Mouse (Mus musculus) embryonic fibroblast, embryonic 13.5 days (primary cell): ENCODE data around the gene Anks1. TPM values are rescaled to one million over a fixed set of nuclear protein-coding genes. Genes with fewer than 3 reads are reported as not detected.

Experiments used
- H3K27ac ChIP-seq: 2 replicates; pipeline ENCODE4 v1.5.1; 2012; ENCODE audit warnings: low read length, control low read depth, inconsistent platforms; ENCODE audit not compliant: insufficient read depth
- H3K4me1 ChIP-seq: 2 replicates; pipeline ENCODE4 v1.6.1; 2011; ENCODE audit warnings: low read length; ENCODE audit not compliant: control insufficient read depth, insufficient read depth
- H3K4me3 ChIP-seq: 2 replicates; pipeline ENCODE4 v1.5.1; 2011; ENCODE audit warnings: mild to moderate bottlenecking, control low read depth, low read length; ENCODE audit not compliant: insufficient read depth
- CTCF ChIP-seq: IDR thresholded peaks from 2 replicates; pipeline ENCODE4 v1.5.1; 2011; ENCODE audit warnings: mild to moderate bottlenecking, control low read depth, low read length, moderate library complexity, borderline replicate concordance; ENCODE audit not compliant: insufficient read depth
- POLR2A ChIP-seq: IDR thresholded peaks from 2 replicates; pipeline ENCODE4 v1.6.1; 2011; ENCODE audit warnings: low read depth, mild to moderate bottlenecking, control low read depth, low read length, moderate library complexity
- polyA plus RNA-seq: library from polyadenylated mRNA; stranded (reverse); fragments of >200 nt; gene quantifications from 2 replicates; pipeline ENCODE4 v1.2.4, GENCODE M21; 2011; ENCODE audit warnings: low read depth; ENCODE audit not compliant: missing spikeins, insufficient read length

Gene Anks1
- polyA plus RNA-seq, 1 experiment: 12.7 TPM

DNA sequence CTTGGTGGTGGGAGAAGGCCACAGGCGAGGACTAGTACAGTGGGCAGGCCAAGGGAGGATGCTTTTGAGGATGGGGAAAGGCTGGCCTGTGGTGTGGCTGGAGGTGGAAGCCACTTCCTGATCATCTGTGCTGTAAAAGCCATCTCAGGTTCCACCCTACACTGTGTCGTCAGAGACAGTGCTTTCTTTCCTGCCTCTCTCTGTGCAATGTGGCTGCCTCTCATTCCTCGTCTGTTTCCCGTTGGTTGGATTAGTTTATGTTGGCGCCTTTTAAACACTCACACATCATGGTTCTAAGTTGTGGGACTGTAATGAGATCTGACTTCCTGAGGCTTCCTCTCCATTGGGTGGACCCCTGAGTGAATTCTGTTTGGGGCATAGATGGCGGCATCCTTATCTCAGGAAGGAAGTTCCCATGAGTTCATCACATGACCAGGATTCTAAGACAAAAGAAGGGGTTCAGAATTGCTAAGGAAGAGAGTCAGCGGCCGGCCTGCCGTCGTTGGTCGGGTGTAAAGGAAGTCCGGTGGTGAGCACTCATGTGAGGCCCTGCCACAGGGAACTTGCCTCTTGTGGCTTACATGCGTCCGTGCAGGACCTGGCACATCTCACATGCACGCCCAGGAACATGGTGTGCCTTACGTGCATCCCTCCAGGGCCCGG lies 106.1 kb downstream of the Anks1 start:
- Histone ChIP-seq H3K4me1 (peaks cover 4% of the 10 kb centered on the region; the same call in 1 of the 2 replicates), H3K27ac (no peak overlapping the region), H3K4me3 (no peak overlapping the region)
- TF ChIP-seq CTCF (no peak), POLR2A (no peak)

DNA sequence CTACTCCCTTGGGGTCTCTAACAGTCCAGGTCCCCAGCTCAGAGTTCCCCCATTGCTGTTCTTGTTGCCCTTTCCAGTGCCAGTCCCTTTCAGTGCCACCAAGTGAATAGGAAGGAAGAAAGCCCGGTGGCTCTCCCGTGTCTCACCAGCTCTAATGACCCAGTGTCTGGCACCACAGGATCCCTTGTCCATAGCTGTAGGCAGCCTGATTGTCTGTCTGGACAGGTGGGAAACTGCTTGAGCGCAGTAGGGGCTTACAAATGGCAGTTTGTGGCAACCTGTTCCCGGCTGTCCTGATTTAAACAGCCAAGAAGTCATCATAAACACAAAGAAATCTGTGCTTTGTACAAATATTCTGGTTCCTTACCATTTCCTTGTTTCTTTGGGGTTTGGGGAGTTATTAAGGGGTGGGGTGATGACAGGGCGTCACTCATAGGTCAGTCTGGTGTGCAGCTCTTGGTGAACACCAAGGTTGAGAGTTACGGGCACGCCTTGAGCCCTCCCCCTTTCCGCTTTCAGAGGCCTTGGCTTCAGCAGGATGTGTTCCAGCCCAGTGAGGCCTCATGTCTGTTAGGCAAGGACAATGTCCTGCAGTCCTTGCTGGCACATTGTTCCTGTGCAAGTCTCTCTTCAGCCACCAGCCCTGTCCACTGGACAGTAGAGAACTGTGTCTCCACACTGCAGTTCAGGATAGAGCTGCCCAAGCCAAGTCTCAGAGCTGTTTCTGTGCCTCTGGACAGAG lies 107.1 kb downstream of the Anks1 start:
- Histone ChIP-seq H3K4me1 (peaks cover 4% of the 10 kb centered on the region; the same call in 1 of the 2 replicates), H3K27ac (no peak overlapping the region), H3K4me3 (no peak overlapping the region)
- TF ChIP-seq CTCF (no peak), POLR2A (no peak)

DNA sequence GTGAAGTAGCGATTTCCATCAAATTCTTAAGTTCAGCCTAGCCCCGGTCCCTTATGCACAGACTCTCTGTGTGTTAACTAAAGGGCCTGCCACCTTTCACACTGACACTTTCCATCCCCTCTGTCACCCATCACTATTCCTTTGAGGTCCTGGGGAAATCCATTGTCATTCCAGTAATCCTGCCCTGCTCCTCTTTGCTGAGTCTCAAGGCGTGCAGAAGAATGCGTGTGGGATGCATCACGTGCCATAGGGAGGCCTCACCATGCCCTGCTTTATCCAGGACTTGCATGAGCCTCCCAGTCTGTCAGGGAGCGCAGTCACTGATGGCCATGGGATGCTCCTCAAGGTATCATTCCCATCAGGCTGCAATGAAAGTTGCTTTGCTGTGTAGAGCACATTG lies 109.2 kb downstream of the Anks1 start:
- no peak overlapping the region for H3K27ac ChIP-seq
- TF ChIP-seq CTCF: no peak
- no peak for TF ChIP-seq POLR2A
- H3K4me3 ChIP-seq: no peak overlapping the region
- H3K4me1 ChIP-seq: no peaks in the 10 kb centered on the region

DNA sequence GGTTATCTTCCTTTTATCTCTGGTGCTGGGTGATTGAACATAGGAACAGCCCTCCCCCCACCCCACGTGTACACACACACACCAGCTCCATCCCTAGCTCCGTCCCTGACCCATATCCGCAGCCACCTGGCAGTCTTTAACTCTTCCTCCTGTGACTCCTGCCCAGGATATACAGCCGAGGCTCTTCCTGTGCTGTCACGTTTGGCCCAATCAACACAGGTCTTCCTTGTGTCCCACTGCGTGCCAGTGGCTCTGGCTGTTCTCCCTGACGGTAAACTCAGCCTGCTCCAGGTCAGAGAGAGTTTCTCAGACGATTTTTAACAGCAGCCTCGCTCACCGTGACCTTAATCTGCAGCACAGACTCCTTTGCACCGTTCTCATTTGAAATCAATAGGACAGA lies 109.7 kb downstream of the Anks1 start:
- H3K4me1 ChIP-seq: no peaks in the 10 kb centered on the region

DNA sequence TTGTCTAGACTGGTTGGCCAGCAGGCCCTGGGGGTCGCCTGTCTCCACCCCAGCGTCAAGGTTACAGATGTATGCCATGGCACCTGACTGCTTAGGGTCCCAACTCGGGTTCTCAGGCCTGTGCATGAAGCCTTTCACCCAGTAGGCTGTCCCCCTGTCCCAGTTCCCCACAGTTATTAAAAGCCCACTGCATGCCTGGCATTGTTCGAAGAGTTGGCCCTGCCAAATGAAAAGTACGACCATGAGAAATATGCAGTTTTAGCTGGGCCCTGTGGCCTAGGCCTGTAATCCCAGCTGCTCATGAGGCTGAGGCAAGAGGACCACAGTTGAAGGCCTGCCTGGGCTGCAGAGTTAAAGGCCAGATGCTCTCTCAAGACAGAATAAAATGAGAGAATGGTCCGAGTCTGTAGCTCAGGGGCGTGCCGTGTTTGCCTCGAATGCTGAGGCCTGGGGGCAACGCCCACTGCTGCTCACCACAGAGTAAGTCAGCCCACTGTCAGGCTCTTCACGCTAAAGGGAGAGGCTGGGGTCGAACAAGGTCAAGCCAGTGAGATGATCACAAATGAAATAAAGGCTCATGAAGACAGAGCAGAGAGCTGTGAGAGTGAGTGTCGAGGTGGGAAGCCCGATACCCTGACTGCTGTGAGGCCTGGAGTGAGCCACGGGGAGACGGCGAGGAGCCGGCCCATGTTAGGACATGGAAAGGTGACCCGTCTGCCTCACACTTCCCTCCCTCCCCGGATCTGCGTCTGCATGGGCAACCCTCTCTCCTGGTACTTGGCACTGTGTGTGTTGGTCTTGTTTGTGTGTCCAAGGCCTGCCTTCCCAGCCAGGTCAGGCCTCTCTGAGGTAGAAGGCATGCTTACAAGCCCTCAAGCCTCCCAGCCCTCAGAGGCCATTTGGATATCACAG lies 110.9 kb downstream of the Anks1 start:
- Histone ChIP-seq H3K4me3 (no peak overlapping the region), H3K27ac (no peak overlapping the region), H3K4me1 (peaks cover 2% of the 10 kb centered on the region; the same call in 1 of the 2 replicates)
- no peak for TF ChIP-seq CTCF
- TF ChIP-seq POLR2A: no peak

More for the DNA sequence above, 109.7 kb downstream of the Anks1 start:
- no peak for TF ChIP-seq CTCF
- no peak for TF ChIP-seq POLR2A
- Histone ChIP-seq H3K4me3 (no peak overlapping the region), H3K27ac (no peak overlapping the region)

DNA sequence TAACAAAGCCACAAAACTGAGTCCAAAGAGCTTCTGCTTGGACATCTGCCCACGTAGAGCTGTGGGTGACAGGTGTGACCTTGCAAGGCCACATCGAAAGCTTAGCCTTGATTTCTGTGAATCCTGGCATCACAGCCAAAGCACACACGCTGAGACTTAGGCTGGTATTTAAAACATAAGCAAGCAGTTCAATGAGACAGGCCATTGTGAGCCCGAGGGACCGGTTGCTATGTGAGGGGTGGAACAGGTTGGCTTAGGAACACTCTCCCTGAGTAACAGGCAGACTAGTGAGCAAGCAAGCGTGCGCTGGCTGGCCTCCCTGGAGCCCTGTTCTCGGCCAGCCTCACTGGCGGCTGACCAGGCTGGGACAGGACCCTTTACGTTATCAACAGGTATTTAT lies 112.8 kb downstream of the Anks1 start:
- Histone ChIP-seq H3K4me1 (peaks cover 12% of the 10 kb centered on the region), H3K4me3 (no peak overlapping the region), H3K27ac (no peak overlapping the region)
- TF ChIP-seq POLR2A (no peak), CTCF (no peak)

DNA sequence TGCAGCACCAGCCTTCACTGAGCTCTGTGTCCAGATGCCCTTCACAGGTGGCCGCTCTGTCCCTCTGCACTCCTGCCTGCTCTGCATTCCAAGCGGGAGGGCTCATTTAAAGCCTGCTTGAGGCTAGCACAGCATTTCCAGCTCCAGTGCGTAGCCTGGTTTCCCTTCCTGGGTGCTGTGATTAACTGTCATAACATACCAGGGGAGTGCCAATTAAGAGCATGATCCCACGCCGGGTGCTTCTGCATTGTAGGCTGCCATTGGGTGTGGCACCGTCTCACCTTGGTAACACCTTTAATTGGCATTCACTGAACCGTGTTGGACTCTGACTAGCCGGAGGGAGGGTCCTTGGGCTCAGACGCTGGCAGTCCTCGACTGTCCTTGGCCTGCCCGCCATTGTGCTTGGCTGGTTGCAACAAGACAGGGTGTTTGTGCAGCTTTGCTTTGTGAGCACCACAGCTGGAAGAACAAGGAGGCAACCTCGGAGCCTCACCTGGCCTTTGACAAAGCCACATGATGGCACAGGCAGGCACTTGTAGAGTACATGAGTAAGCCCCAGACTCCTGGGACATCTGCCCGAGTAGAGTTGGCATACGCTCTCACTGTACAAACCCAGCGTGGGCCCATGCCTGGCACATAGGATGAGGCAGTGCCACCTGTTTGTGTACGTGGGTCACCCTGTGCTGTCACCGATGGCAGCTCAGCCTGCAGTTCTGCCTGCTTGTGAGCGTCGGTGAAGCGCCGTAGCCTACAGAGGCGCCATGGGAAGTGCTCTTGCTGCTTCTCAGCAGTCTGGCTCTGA lies 113.9 kb downstream of the Anks1 start:
- no peak overlapping the region for H3K27ac ChIP-seq
- peaks cover 12% of the 10 kb centered on the region for H3K4me1 ChIP-seq
- no peak for TF ChIP-seq POLR2A
- TF ChIP-seq CTCF: no peak
- no peak overlapping the region for H3K4me3 ChIP-seq

DNA sequence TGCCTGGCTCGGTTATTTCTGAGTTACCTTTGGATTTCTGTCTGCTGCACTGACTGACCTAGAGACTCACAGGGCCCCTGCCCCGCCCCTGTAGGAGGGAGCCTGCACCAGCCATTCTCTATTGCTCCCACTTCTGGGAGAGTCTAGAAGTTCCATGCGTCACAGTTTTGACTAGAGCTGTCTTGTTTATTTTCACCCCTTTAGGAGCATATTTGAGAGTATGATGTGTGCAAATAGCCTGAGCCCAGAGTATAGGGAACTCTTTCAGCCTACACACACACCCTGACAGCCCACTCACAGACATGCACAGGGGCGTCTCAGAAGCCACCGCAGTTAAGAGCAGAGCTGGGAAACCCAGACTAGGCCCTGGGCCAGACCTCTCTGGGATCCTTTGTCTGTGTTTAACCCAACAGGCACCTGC lies 116.4 kb downstream of the Anks1 start:
- Histone ChIP-seq H3K27ac (peak overlapping the region; percentile 19; the same call in 1 of the 2 replicates), H3K4me3 (no peak overlapping the region), H3K4me1 (peaks cover 12% of the 10 kb centered on the region)
- no peak for TF ChIP-seq POLR2A
- TF ChIP-seq CTCF: no peak
